Mouse (Mus musculus) spleen, adult 2 months (tissue): ENCODE measurements around the gene Nol3. TPM values are rescaled to one million over a fixed set of nuclear protein-coding genes. Genes with fewer than 3 reads are reported as not detected.

Experiments used
- DNase-seq, 2 experiments: peaks; one replicate each; pipeline versions ENCODE4 v3.0.0 to v3.0.0-alpha.2; 2012 to 2021; ENCODE audit warnings: low spot score in 2 of 2, low read depth in 1 of 2
- H3K27ac ChIP-seq: fragments of 200-500 bp; 2 replicates; pipeline ENCODE4 v1.5.1; 2012; ENCODE audit warnings: low read length, inconsistent platforms; ENCODE audit not compliant: insufficient read depth
- H3K27me3 ChIP-seq: fragments of 200-500 bp; 2 replicates; pipeline ENCODE4 v1.6.1; 2012; ENCODE audit warnings: mild to moderate bottlenecking, moderate library complexity, low read length, inconsistent platforms; ENCODE audit not compliant: control insufficient read depth, insufficient read depth
- H3K36me3 ChIP-seq: fragments of 200-500 bp; 2 replicates; pipeline ENCODE4 v1.6.1; 2012; ENCODE audit warnings: mild to moderate bottlenecking, low read length, inconsistent platforms; ENCODE audit not compliant: control insufficient read depth, insufficient read depth
- H3K4me1 ChIP-seq: fragments of 200-500 bp; 2 replicates; pipeline ENCODE4 v1.6.1; 2011; ENCODE audit warnings: inconsistent platforms; ENCODE audit not compliant: control insufficient read depth, insufficient read depth, insufficient read length
- H3K4me3 ChIP-seq: fragments of 200-500 bp; 2 replicates; pipeline ENCODE4 v1.5.1; 2011; ENCODE audit warnings: mild to moderate bottlenecking, inconsistent platforms; ENCODE audit not compliant: insufficient read depth, insufficient read length; ENCODE audit errors: extremely low read depth
- CTCF ChIP-seq: fragments of 200-500 bp; IDR thresholded peaks from 2 replicates; pipeline ENCODE4 v1.5.1; 2011; ENCODE audit warnings: mild to moderate bottlenecking, inconsistent platforms; ENCODE audit not compliant: insufficient read depth, insufficient read length, insufficient replicate concordance; ENCODE audit errors: extremely low read depth
- POLR2A ChIP-seq: fragments of 200-500 bp; IDR thresholded peaks from 2 replicates; pipeline ENCODE4 v1.6.1; 2011; ENCODE audit warnings: low read depth, low read length, inconsistent platforms
- WGBS: fragments of 180-500 bp; shearing (Covaris S2); methylation state at CpG from one replicate; pipeline ENCODE4 v1.1.7; 2018; 5-methylcytosine and 5-hydroxymethylcytosine counted together
- polyA plus RNA-seq: library from polyadenylated mRNA; depleted of rRNA; stranded (reverse); fragments of >200 nt; gene quantifications from 2 replicates; pipeline ENCODE4 v1.2.3, GENCODE M21; 2012

Nol3 gene
- polyA plus RNA-seq, 1 experiment = 0.70 TPM

- no peak overlapping the region for H3K27ac ChIP-seq
- DNase-seq = no peak
- WGBS = 93% methylated on average over 19 of the region's 19 CpGs
These were observed 17.5 kb downstream of the Nol3 start for GRCm38 (mm10) chr8:105293405-105293804.

GRCm38 (mm10) chr8:105294776-105295175 is 18.8 kb downstream of the Nol3 start:
- DNase-seq = no peak
- Histone ChIP-seq H3K27ac (no peak overlapping the region), H3K4me1 (peaks cover 20% of the 10 kb centered on the region), H3K36me3 (peaks cover 3% of the 10 kb centered on the region; the same call in 1 of the 2 replicates), H3K27me3 (no peaks in the 10 kb centered on the region), H3K4me3 (0 out of 2 replicates have a peak overlapping the region, but pooled peaks have one; percentile 2)
- WGBS = 84% methylated on average over 9 of the region's 9 CpGs
- TF ChIP-seq POLR2A = no peak
- no peak for TF ChIP-seq CTCF

More at GRCm38 (mm10) chr8:105293405-105293804, 17.5 kb downstream of the Nol3 start:
- no peak for TF ChIP-seq POLR2A
- no peak for TF ChIP-seq CTCF
- H3K4me3 ChIP-seq = no peak overlapping the region
- peaks cover 15% of the 10 kb centered on the region for H3K4me1 ChIP-seq
- H3K27me3 ChIP-seq = no peaks in the 10 kb centered on the region
- no peaks in the 10 kb centered on the region for H3K36me3 ChIP-seq

GRCm38 (mm10) chr8:105295256-105295655 is 19.3 kb downstream of the Nol3 start:
- peaks cover 7% of the 10 kb centered on the region for H3K36me3 ChIP-seq
- peaks cover 15% of the 10 kb centered on the region for H3K4me1 ChIP-seq
- TF ChIP-seq POLR2A = no peak
- TF ChIP-seq CTCF = no peak
- no peak for DNase-seq
- H3K27me3 ChIP-seq = no peaks in the 10 kb centered on the region
- H3K27ac ChIP-seq = peak overlapping the region; percentile 11; the same call in 1 of the 2 replicates
- WGBS = 67% methylated on average over 11 of the region's 11 CpGs
- peak overlapping the region; percentile 2; the same call in 1 of the 2 replicates for H3K4me3 ChIP-seq

- Histone ChIP-seq H3K4me3 (peak within 1 kb of the TSS; percentile 2; the same call in 1 of the 2 replicates), H3K27ac (peak within 1 kb of the TSS; percentile 11; the same call in 1 of the 2 replicates), H3K36me3 (peaks cover 11% of the 10 kb centered on the region), H3K27me3 (no peaks in the 10 kb centered on the region), H3K4me1 (peaks cover 10% of the 10 kb centered on the region; the same call in 1 of the 2 replicates)
- TF ChIP-seq POLR2A = no peak
- TF ChIP-seq CTCF = no peak
- DNase-seq = no peak
- WGBS = 17% methylated on average over 11 of the region's 11 CpGs
These were observed 20.1 kb downstream of the Nol3 start, which contains the start of gene Exoc3l for GRCm38 (mm10) chr8:105295895-105296573. Exoc3l (minus strand) TSS chr8:105296101.

GRCm38 (mm10) chr8:105297511-105298192 is 21.7 kb downstream of the Nol3 start, which contains the start of gene E2f4:
E2f4 (plus strand) TSS chr8:105297663.
- TF ChIP-seq CTCF (no peak), POLR2A (peak; percentile 44)
- peak; percentile 71 to 90 for DNase-seq
- Histone ChIP-seq H3K36me3 (peaks cover 24% of the 10 kb centered on the region), H3K4me1 (peaks cover 10% of the 10 kb centered on the region; the same call in 1 of the 2 replicates), H3K4me3 (peak within 1 kb of the TSS; percentile 88), H3K27ac (peak within 1 kb of the TSS; percentile 58), H3K27me3 (no peaks in the 10 kb centered on the region)
- 1% methylated on average over 58 of the region's 58 CpGs for WGBS

GRCm38 (mm10) chr8:105298351-105299252 is 22.7 kb downstream of the Nol3 start:
- H3K27ac ChIP-seq = no peak overlapping the region; the same call in 1 of the 2 replicates
- DNase-seq = no peak
- no peak for TF ChIP-seq CTCF
- no peak for TF ChIP-seq POLR2A
- WGBS = 48% methylated on average over 18 of the region's 18 CpGs
- no peaks in the 10 kb centered on the region for H3K27me3 ChIP-seq
- peaks cover 10% of the 10 kb centered on the region; the same call in 1 of the 2 replicates for H3K4me1 ChIP-seq
- peaks cover 30% of the 10 kb centered on the region for H3K36me3 ChIP-seq
- H3K4me3 ChIP-seq = peak overlapping the region; percentile 88
